Mouse (Mus musculus): ENCODE data around the gene Gm45021. TPM values are rescaled to one million over a fixed set of nuclear protein-coding genes. Genes with fewer than 3 reads are reported as not detected.

Gene Gm45021
- not detected in 2 replicates for polyA plus RNA-seq (2015; fragmentation: Nextera tagmentation; extraction: Ambion mirVana)

DNA sequence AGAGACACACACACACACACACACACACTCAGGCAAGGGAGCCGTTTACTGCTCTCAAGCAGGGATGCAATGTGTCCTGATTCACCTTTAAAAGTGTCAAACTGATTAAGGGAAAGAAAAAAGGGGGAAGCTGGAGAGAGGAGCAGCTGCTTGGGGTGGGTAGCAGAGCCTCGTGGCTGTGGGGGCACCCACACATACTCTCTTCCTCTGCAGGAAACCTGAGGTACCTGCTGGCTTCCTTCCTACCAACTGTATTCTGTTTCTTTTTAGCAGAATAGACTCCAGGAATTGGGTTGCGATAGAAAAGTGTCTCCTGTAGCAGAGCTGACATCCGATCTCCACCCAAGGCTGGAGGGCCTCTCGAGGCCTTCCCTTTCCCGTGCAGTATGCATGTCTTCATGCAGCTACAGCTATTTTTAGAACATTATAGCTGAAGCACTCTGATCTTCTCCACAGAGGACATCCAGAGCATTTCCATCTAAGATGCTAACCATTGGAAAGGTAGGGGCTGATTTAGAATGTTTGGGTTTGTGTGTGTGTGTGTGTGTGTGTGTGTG, at the start of gene Gm45021:
Gm45021 (plus strand) TSS at position 417 of the 557 bp plus-strand sequence.
- ATAC-seq (ENCODE audit: low FRiP score, low read depth) = no peak
- WGBS = 70% methylated on average over 6 of the region's 6 CpGs

DNA sequence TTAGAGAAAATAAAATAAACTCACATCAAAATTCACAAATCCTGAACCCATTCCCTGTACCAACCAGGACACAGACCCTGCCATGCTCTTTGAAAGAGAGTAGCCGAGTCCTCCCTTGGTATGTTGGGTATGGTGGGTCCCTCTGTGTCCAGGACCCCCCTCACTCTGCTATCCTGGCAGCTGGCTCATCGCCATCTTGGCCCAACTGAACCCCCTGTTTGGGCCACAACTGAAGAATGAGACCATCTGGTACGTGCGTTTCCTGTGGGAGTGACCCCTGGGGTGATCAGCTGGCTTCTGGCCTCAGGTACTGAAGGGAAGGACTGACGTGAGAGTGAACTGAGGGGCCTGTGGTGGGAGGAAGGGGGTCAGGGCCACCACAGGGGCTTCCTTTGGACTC, 49.5 kb upstream of the Gm45021 start:
- Histone ChIP-seq H3K4me2 (no peak overlapping the region), H3K4me3 (no peak overlapping the region), H3K27me3 (no peaks in the 10 kb centered on the region), H3K9me3 (no peaks in the 10 kb centered on the region), H3K36me3 (peaks cover 16% of the 10 kb centered on the region), H3K27ac (replicated peaks) (no peak overlapping the region), H3K4me1 (replicated peaks) (peaks cover 30% of the 10 kb centered on the region), H3K9ac (no peak overlapping the region)
- no peak for ATAC-seq (ENCODE audit: low FRiP score, low read depth)
- WGBS = 68% methylated on average over 5 of the region's 5 CpGs

More for the DNA sequence above, at the start of gene Gm45021:
- Histone ChIP-seq H3K9me3 (no peaks in the 10 kb centered on the region), H3K36me3 (no peaks in the 10 kb centered on the region), H3K9ac (no peak within 1 kb of the TSS), H3K27ac (replicated peaks) (no peak within 1 kb of the TSS), H3K27me3 (no peaks in the 10 kb centered on the region), H3K4me3 (no peak within 1 kb of the TSS), H3K4me2 (no peak within 1 kb of the TSS), H3K4me1 (replicated peaks) (peaks cover 7% of the 10 kb centered on the region)

DNA sequence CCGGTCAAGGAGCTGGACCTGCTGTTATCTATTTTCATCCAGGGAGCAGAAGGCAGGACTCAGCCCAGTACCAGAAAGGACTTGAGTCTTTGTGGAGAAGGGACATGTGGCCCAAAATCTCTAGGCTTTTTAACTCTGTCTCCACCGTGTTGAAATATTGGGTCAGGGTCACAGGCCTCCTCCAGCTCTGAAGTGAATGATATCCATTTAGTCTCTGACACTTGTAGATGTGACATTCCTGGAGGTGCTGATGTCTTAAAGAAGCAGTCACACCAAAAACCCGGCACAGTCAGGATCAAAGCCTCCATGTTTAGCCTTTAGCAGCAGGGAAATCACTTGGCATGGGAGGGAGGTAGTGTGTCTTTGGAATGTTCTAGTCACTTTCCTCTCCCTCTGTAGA, 48.7 kb upstream of the Gm45021 start:
- H3K9me3 ChIP-seq = no peaks in the 10 kb centered on the region
- no peak for ATAC-seq (ENCODE audit: low FRiP score, low read depth)
- no peak overlapping the region for H3K27ac ChIP-seq (replicated peaks)
- H3K9ac ChIP-seq = no peak overlapping the region
- H3K4me3 ChIP-seq = no peak overlapping the region
- H3K4me2 ChIP-seq = no peak overlapping the region
- no peaks in the 10 kb centered on the region for H3K27me3 ChIP-seq
- WGBS = 78% methylated on average over 3 of the region's 3 CpGs
- H3K4me1 ChIP-seq (replicated peaks) = peaks cover 30% of the 10 kb centered on the region
- peaks cover 16% of the 10 kb centered on the region for H3K36me3 ChIP-seq

DNA sequence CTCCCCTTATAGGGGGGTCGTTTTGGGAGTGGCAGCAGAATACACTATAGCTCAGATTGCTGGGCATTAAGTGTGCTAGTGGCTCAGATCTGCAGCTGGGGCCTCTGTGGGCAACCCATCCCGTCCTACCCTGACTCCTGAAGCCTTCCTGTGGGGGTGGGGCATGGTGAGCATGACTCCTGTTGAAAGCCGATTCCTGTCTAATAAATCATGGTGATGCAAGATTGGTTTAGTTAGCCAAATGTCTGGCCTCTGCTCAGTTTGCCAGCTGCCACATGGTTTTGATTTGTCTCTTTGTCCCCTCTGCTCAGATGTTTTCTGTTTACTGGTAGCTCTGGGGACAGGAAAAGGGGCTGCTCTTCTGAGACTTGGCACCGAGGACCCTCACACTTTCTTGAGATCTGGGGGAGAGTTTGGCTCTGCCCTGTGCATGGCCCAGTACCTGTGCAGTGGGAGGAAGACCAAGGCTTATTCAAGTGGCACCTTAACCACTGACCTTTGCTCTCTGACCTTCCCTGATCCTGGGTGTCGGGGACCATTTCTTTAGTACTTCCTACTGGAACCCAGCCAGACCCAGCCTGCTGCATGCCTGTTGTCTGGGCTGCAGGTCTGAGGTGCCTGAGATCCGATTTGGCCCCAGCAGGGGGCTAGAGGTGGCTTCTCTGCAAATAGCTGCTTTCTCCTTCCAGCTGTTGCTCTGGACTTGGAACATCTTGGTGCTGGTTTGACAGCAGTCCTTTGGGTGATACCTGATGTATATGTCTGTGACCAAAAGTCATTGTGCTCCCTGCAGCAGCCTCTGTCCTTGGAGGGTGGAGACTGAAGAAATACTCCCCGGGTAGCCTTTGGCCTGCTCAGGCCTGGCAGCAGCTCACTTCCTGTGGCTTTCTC, 47.6 kb upstream of the Gm45021 start:
- Histone ChIP-seq H3K4me2 (no peak overlapping the region), H3K27ac (replicated peaks) (no peak overlapping the region), H3K4me3 (no peak overlapping the region), H3K4me1 (replicated peaks) (peaks cover 25% of the 10 kb centered on the region), H3K36me3 (peaks cover 16% of the 10 kb centered on the region), H3K27me3 (no peaks in the 10 kb centered on the region), H3K9ac (no peak overlapping the region), H3K9me3 (no peaks in the 10 kb centered on the region)
- no peak for ATAC-seq (ENCODE audit: low FRiP score, low read depth)
- 65% methylated on average over 7 of the region's 7 CpGs for WGBS

DNA sequence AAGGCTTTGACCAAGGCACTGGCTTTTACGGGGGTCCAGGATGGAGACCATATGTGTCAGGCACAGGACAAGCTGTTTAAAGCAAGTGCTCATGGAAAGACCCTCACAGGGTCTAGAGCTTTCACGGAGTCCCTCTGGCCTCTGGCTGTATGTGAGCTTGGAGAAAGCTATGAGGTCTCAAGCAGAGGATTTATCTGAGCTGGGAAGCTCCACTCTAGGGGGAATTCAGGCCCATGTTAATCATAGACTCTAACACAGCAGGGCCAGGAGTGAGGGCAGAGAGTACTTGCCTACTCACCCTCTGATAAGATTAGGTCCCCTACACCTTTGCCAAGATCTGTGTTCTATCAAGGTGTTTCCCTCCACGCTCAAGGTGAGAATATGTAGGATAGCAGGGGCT, 46.8 kb upstream of the Gm45021 start:
- Histone ChIP-seq H3K4me3 (no peak overlapping the region), H3K4me1 (replicated peaks) (peaks cover 21% of the 10 kb centered on the region), H3K9me3 (no peaks in the 10 kb centered on the region), H3K27me3 (no peaks in the 10 kb centered on the region), H3K36me3 (peaks cover 16% of the 10 kb centered on the region), H3K9ac (no peak overlapping the region), H3K27ac (replicated peaks) (no peak overlapping the region), H3K4me2 (no peak overlapping the region)
- ATAC-seq (ENCODE audit: low FRiP score, low read depth) = no peak
- 95% methylated on average over 3 of the region's 3 CpGs for WGBS

DNA sequence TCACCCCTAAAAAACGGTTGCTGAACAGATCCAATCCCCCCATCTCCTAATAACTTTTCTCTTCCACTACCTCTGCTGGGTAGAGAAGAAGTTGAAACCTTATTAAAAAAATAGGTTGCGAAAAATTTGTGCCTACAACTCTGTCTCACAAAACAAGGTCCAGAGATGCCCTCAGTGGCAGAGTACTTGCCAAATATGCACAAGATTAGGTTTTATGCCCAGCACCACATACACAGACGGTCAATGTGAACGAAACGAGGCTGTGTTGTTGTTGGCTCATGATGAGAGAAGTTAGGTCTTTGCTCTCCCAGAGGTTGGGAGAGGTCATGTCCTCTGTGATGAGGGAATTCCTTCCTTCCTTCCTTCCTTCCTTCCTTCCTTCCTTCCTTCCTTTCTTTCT, 44.2 kb upstream of the Gm45021 start:
- Histone ChIP-seq H3K27ac (replicated peaks) (no peak overlapping the region), H3K4me1 (replicated peaks) (no peaks in the 10 kb centered on the region), H3K9ac (no peak overlapping the region), H3K27me3 (no peaks in the 10 kb centered on the region), H3K4me3 (no peak overlapping the region), H3K36me3 (peaks cover 16% of the 10 kb centered on the region), H3K4me2 (no peak overlapping the region), H3K9me3 (no peaks in the 10 kb centered on the region)
- 81% methylated on average over 5 of the region's 5 CpGs for WGBS
- ATAC-seq (ENCODE audit: low FRiP score, low read depth) = no peak

DNA sequence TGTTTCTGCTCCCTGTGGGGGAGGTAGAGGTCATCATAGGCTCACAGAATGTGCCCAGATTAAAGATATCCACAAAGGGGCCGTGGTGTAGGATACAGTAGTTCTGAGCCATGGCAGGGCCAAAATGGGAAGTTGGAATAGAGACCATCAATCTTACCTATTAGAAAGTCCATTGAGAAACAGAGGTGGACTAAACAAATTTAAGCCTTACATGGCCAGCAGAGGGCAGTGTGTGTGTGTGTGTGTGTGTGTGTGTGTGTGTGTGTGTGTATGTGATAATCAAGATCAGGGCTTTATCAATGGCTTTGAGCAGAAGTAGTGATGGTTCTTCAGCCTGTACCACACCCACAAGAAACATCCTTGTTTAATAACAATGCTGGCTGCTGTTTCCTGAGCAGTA, 43.1 kb upstream of the Gm45021 start:
- 46% methylated on average over 1 of the region's 1 CpGs for WGBS
- 0 out of 2 replicates have a peak, but pooled peaks have one; percentile 15 for ATAC-seq (ENCODE audit: low FRiP score, low read depth)
- H3K27me3 ChIP-seq = no peaks in the 10 kb centered on the region
- no peak overlapping the region for H3K9ac ChIP-seq
- H3K4me2 ChIP-seq = no peak overlapping the region
- no peak overlapping the region for H3K4me3 ChIP-seq
- no peak overlapping the region for H3K27ac ChIP-seq (replicated peaks)
- peaks cover 6% of the 10 kb centered on the region for H3K36me3 ChIP-seq
- no peaks in the 10 kb centered on the region for H3K9me3 ChIP-seq
- H3K4me1 ChIP-seq (replicated peaks) = no peaks in the 10 kb centered on the region

DNA sequence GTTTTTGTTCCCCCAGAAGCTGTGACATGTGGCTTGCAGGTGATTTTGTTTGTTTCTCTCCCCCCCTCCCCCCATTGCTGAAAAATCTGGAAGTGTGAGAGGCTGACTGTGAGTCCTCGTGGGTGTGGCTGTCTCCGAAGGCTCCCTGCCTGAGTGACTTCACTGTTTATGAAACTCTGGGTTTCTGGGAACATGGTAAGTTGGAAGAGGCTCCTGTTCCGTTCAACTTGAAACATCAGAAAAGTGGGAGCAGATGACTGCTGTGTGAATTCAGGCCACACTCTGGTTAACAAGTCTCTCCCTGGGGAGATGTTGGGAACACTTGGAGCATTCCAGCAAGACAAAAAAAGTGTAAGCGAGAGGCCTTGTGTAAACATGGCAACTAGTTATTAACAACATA, 42.6 kb upstream of the Gm45021 start:
- 72% methylated on average over 4 of the region's 4 CpGs for WGBS

DNA sequence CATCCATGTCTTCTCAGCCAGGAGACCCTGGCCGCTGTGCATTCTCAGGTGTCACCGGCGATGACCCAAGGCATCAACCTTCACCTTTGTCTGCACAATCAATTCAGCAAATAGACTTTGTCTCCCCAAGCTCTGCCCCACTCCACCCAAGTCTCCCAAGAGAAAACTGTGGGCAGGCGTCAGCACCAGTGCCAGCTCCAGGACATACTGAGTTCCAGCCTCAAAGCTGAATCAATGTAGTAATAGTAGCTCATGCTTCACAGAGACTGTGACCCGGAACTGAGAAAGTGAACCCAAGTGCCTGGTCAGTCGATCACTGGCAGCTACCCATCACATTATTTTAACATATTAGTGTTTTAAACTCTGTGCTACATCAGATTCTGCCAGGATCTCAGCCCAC, 41.1 kb upstream of the Gm45021 start:
- Histone ChIP-seq H3K36me3 (no peaks in the 10 kb centered on the region), H3K9ac (no peak overlapping the region), H3K27ac (replicated peaks) (no peak overlapping the region), H3K27me3 (no peaks in the 10 kb centered on the region), H3K4me2 (no peak overlapping the region), H3K9me3 (no peaks in the 10 kb centered on the region), H3K4me3 (no peak overlapping the region), H3K4me1 (replicated peaks) (no peaks in the 10 kb centered on the region)
- no peak for ATAC-seq (ENCODE audit: low FRiP score, low read depth)
- WGBS = 89% methylated on average over 6 of the region's 6 CpGs

More for the DNA sequence above, 42.6 kb upstream of the Gm45021 start:
- no peak for ATAC-seq (ENCODE audit: low FRiP score, low read depth)
- H3K36me3 ChIP-seq = 0 out of 2 replicates have a peak, but pooled peaks cover 4% of the 10 kb centered on the region
- no peak overlapping the region for H3K27ac ChIP-seq (replicated peaks)
- no peaks in the 10 kb centered on the region for H3K27me3 ChIP-seq
- no peak overlapping the region for H3K4me2 ChIP-seq
- no peaks in the 10 kb centered on the region for H3K9me3 ChIP-seq
- no peaks in the 10 kb centered on the region for H3K4me1 ChIP-seq (replicated peaks)
- H3K4me3 ChIP-seq = no peak overlapping the region
- H3K9ac ChIP-seq = no peak overlapping the region

DNA sequence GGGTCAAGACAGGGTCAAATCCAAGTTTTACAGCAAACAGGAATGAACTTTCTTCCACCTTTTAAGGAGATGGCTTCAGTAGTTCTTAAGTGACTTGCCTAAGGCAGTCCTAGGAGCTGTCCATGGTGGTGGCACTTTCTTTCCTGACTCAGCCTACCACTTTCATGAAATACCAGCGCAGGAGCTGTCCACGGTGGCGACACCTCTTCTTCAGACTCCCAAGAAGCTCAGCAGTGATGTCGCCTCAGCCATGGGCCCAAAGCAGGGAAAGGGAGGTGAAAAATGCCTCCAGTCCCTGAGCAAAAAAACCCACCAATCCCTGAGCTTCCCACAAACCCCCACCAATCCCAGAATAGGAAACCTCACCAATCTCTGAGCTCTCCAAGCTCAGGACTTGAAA, 36.5 kb upstream of the Gm45021 start:
- Histone ChIP-seq H3K9ac (no peak overlapping the region), H3K4me1 (replicated peaks) (peaks cover 17% of the 10 kb centered on the region), H3K9me3 (no peaks in the 10 kb centered on the region), H3K27me3 (no peaks in the 10 kb centered on the region), H3K4me3 (no peak overlapping the region), H3K27ac (replicated peaks) (peak overlapping the region; percentile 97; the same call in 1 of the 2 replicates), H3K36me3 (0 out of 2 replicates have a peak, but pooled peaks cover 1% of the 10 kb centered on the region), H3K4me2 (no peak overlapping the region)
- WGBS = 74% methylated on average over 4 of the region's 4 CpGs
- no peak for ATAC-seq (ENCODE audit: low FRiP score, low read depth)

DNA sequence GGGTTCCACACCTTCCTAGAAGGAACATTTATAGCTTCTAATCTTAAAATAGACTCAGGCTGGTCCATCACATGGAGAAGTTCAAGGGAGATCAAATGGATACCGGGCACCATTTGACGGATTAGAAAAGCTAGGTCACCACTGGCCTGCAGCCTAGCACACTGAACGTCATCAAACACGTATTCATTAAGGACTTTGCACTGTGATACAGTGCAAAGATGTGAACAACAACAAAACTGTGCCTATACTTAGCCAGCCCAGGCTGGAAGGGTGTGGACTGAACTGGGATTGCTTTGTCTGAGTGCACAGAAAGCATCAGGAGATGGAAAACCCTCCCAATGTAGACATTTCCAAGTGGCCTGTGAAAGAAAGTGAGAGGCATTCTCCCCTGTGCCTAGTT, 35.6 kb upstream of the Gm45021 start:
- Histone ChIP-seq H3K4me2 (peak overlapping the region; percentile 76), H3K27ac (replicated peaks) (peak overlapping the region; percentile 97), H3K4me1 (replicated peaks) (peaks cover 17% of the 10 kb centered on the region), H3K36me3 (0 out of 2 replicates have a peak, but pooled peaks cover 2% of the 10 kb centered on the region), H3K4me3 (peak overlapping the region; percentile 50), H3K9ac (peak overlapping the region; percentile 67), H3K27me3 (no peaks in the 10 kb centered on the region), H3K9me3 (no peaks in the 10 kb centered on the region)
- WGBS = 76% methylated on average over 4 of the region's 4 CpGs
- ATAC-seq (ENCODE audit: low FRiP score, low read depth) = peak; percentile 33; the same call in 1 of the 2 replicates
